Mouse (Mus musculus): ENCODE measurements around the gene Wnt7b. TPM values are rescaled to one million over a fixed set of nuclear protein-coding genes. Genes with fewer than 3 reads are reported as not detected.

Gene Wnt7b
- total and polyA plus RNA-seq, 2 experiments, result 0.06 to 0.09 TPM

- peak; percentile 60 for DNase-seq (ENCODE audit: extremely low read depth, low read depth, low spot score)
- 29% methylated on average over 8 of the region's 8 CpGs for WGBS
Observed at GRCm38 (mm10) chr15:85610618-85611218, 28.4 kb upstream of the Wnt7b start.

GRCm38 (mm10) chr15:85610120-85610519 is 27.8 kb upstream of the Wnt7b start:
- H3K27ac ChIP-seq (replicated peaks; ENCODE audit: insufficient read depth, low read depth, low read length), result no peak overlapping the region
- no peaks in the 10 kb centered on the region for H3K79me2 ChIP-seq (ENCODE audit: control insufficient read depth, insufficient read depth, low read length)
- TF ChIP-seq CTCF (IDR thresholded peaks at IDR 0.05; ENCODE audit: low read depth, low read length), result no peak
- TF ChIP-seq POLR2A (IDR thresholded peaks at IDR 0.05; ENCODE audit: extremely low read depth, insufficient read depth, low read length), result no peak
- no peaks in the 10 kb centered on the region for H3K36me3 ChIP-seq (ENCODE audit: control insufficient read depth, insufficient read depth, low read length)
- H3K4me3 ChIP-seq (ENCODE audit: insufficient read depth, low read depth, low read length), result no peak overlapping the region
- WGBS, result 52% methylated on average over 5 of the region's 5 CpGs
- no peaks in the 10 kb centered on the region for H3K27me3 ChIP-seq (ENCODE audit: control insufficient read depth, insufficient read depth, low read length)
- no peak for DNase-seq (ENCODE audit: extremely low read depth, low read depth, low spot score)
- H3K9ac ChIP-seq (ENCODE audit: low read depth, low read length), result no peak overlapping the region
- H3K4me1 ChIP-seq (ENCODE audit: control insufficient read depth, insufficient read depth, low read length), result peaks cover 15% of the 10 kb centered on the region

More at GRCm38 (mm10) chr15:85610618-85611218, 28.4 kb upstream of the Wnt7b start:
- no peak overlapping the region for H3K9ac ChIP-seq (ENCODE audit: low read depth, low read length)
- no peaks in the 10 kb centered on the region for H3K36me3 ChIP-seq (ENCODE audit: control insufficient read depth, insufficient read depth, low read length)
- H3K79me2 ChIP-seq (ENCODE audit: control insufficient read depth, insufficient read depth, low read length), result no peaks in the 10 kb centered on the region
- H3K4me3 ChIP-seq (ENCODE audit: insufficient read depth, low read depth, low read length), result no peak overlapping the region; the same call in 1 of the 2 replicates
- H3K4me1 ChIP-seq (ENCODE audit: control insufficient read depth, insufficient read depth, low read length), result peaks cover 15% of the 10 kb centered on the region
- TF ChIP-seq POLR2A (IDR thresholded peaks at IDR 0.05; ENCODE audit: extremely low read depth, insufficient read depth, low read length) (no peak), CTCF (IDR thresholded peaks at IDR 0.05; ENCODE audit: low read depth, low read length) (peak; percentile 98)
- peak overlapping the region; percentile 38 for H3K27ac ChIP-seq (replicated peaks; ENCODE audit: insufficient read depth, low read depth, low read length)
- no peaks in the 10 kb centered on the region for H3K27me3 ChIP-seq (ENCODE audit: control insufficient read depth, insufficient read depth, low read length)

- DNase-seq (ENCODE audit: extremely low read depth, low read depth, low spot score), result no peak
- H3K27ac ChIP-seq (replicated peaks; ENCODE audit: insufficient read depth, low read depth, low read length), result no peak overlapping the region
- H3K27me3 ChIP-seq (ENCODE audit: control insufficient read depth, insufficient read depth, low read length), result no peaks in the 10 kb centered on the region
- no peak overlapping the region for H3K4me3 ChIP-seq (ENCODE audit: insufficient read depth, low read depth, low read length)
- TF ChIP-seq POLR2A (IDR thresholded peaks at IDR 0.05; ENCODE audit: extremely low read depth, insufficient read depth, low read length) (no peak), CTCF (IDR thresholded peaks at IDR 0.05; ENCODE audit: low read depth, low read length) (no peak)
- H3K4me1 ChIP-seq (ENCODE audit: control insufficient read depth, insufficient read depth, low read length), result peaks cover 15% of the 10 kb centered on the region
- 80% methylated on average over 5 of the region's 5 CpGs for WGBS
- no peaks in the 10 kb centered on the region for H3K79me2 ChIP-seq (ENCODE audit: control insufficient read depth, insufficient read depth, low read length)
- H3K9ac ChIP-seq (ENCODE audit: low read depth, low read length), result no peak overlapping the region
- no peaks in the 10 kb centered on the region for H3K36me3 ChIP-seq (ENCODE audit: control insufficient read depth, insufficient read depth, low read length)
Observed at GRCm38 (mm10) chr15:85609266-85610004, 27.2 kb upstream of the Wnt7b start.

- H3K27ac ChIP-seq (replicated peaks; ENCODE audit: insufficient read depth, low read depth, low read length), result no peak overlapping the region
- DNase-seq (ENCODE audit: extremely low read depth, low read depth, low spot score), result no peak
- H3K4me3 ChIP-seq (ENCODE audit: insufficient read depth, low read depth, low read length), result no peak overlapping the region
- no peak overlapping the region for H3K9ac ChIP-seq (ENCODE audit: low read depth, low read length)
- TF ChIP-seq POLR2A (IDR thresholded peaks at IDR 0.05; ENCODE audit: extremely low read depth, insufficient read depth, low read length) (no peak), CTCF (IDR thresholded peaks at IDR 0.05; ENCODE audit: low read depth, low read length) (no peak)
- no peaks in the 10 kb centered on the region for H3K79me2 ChIP-seq (ENCODE audit: control insufficient read depth, insufficient read depth, low read length)
- 57% methylated on average over 17 of the region's 17 CpGs for WGBS
- H3K4me1 ChIP-seq (ENCODE audit: control insufficient read depth, insufficient read depth, low read length), result no peaks in the 10 kb centered on the region; the same call in 1 of the 2 replicates
- no peaks in the 10 kb centered on the region for H3K27me3 ChIP-seq (ENCODE audit: control insufficient read depth, insufficient read depth, low read length)
- H3K36me3 ChIP-seq (ENCODE audit: control insufficient read depth, insufficient read depth, low read length), result no peaks in the 10 kb centered on the region
Observed at GRCm38 (mm10) chr15:85605962-85606610, 23.8 kb upstream of the Wnt7b start.

GRCm38 (mm10) chr15:85604938-85605337 is 22.7 kb upstream of the Wnt7b start:
- no peak overlapping the region for H3K4me3 ChIP-seq (ENCODE audit: insufficient read depth, low read depth, low read length)
- H3K27ac ChIP-seq (replicated peaks; ENCODE audit: insufficient read depth, low read depth, low read length), result no peak overlapping the region
- TF ChIP-seq CTCF (IDR thresholded peaks at IDR 0.05; ENCODE audit: low read depth, low read length) (no peak), POLR2A (IDR thresholded peaks at IDR 0.05; ENCODE audit: extremely low read depth, insufficient read depth, low read length) (no peak)
- no peaks in the 10 kb centered on the region for H3K36me3 ChIP-seq (ENCODE audit: control insufficient read depth, insufficient read depth, low read length)
- DNase-seq (ENCODE audit: extremely low read depth, low read depth, low spot score), result no peak
- H3K4me1 ChIP-seq (ENCODE audit: control insufficient read depth, insufficient read depth, low read length), result peaks cover 3% of the 10 kb centered on the region; the same call in 1 of the 2 replicates
- no peaks in the 10 kb centered on the region for H3K79me2 ChIP-seq (ENCODE audit: control insufficient read depth, insufficient read depth, low read length)
- H3K27me3 ChIP-seq (ENCODE audit: control insufficient read depth, insufficient read depth, low read length), result no peaks in the 10 kb centered on the region
- WGBS, result 92% methylated on average over 8 of the region's 8 CpGs
- no peak overlapping the region for H3K9ac ChIP-seq (ENCODE audit: low read depth, low read length)

All from liver, adult 2 months (tissue).